Mouse (Mus musculus): ENCODE measurements around the gene Lgmn. TPM values are rescaled to one million over a fixed set of nuclear protein-coding genes. Genes with fewer than 3 reads are reported as not detected.

Lgmn gene
- polyA plus RNA-seq, 1 experiment from 2014 or later = 113 TPM

DNA sequence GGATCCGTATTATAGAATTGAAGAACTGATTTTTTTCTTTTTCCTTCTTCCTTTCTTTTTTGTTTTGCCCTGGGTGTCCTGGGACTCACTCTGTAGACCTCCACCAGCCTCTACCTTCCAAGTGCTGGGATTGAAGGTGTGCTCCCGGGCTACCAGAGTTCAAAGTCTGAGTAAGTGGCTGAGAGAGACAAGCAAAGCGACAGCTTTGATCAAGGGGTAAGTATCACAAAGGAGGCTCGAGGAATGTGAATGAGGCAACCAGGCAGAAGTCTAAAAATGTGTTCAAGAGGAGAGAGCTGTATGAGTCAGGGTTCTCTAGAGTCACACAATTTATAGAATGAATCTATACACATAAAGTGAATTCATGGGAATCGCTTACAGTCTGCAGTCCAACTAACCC, 20.4 kb upstream of the Lgmn start:
- no peaks in the 10 kb centered on the region for H3K27me3 ChIP-seq (replicated peaks; ENCODE audit: control insufficient read depth, insufficient read depth, low read length)
- H3K9ac ChIP-seq (ENCODE audit: low read depth, low read length) = no peak overlapping the region
- DNase-seq (ENCODE audit: low spot score) (no peak), ATAC-seq (ENCODE audit: low read depth) (no peak)
- H3K4me1 ChIP-seq (ENCODE audit: control insufficient read depth, insufficient read depth, low read length) = no peaks in the 10 kb centered on the region
- no peak overlapping the region for H3K4me3 ChIP-seq (ENCODE audit: low read depth, low read length)
- H3K4me2 ChIP-seq (ENCODE audit: low read depth, low read length) = no peak overlapping the region
- no peak overlapping the region for H3K27ac ChIP-seq (replicated peaks; ENCODE audit: low read depth, low read length)
- WGBS = 74% methylated on average over 5 of the region's 5 CpGs
- no peaks in the 10 kb centered on the region for H3K9me3 ChIP-seq (ENCODE audit: control insufficient read depth, low read length)
- H3K36me3 ChIP-seq (ENCODE audit: control insufficient read depth, insufficient read depth, low read length) = no peaks in the 10 kb centered on the region

DNA sequence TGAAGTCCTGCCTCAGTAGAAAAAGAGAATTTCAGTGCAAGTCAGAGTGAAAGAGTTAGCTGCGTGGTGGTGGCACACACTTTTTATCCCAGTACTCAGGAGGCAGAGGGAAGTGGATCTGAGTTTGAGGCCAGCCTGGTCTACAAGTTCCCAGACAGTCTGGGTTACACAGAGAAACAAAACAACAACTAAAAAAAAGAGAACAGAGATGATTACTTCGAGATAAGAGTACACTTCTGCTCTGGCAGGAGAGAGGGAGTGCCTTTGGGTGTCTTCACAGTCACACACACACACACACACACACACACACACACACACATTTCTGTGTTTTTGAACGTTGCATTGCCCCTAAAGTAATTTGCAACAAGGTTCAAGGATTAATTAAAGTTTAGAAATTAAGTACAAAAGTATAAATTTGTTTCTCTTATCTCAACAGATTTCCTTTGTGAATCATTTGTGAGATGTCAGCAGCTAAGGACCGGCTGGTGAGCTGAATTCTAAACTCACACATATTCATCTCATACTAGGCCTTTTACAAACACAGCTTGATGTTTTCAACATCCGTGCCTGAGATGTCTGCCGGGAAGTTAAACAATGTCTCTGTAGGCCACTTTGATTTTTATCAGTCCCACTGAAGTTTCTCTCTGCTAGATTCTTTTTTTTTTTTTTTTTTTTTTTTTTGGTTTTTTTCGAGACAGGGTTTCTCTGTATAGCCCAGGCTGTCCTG, 17.0 kb upstream of the Lgmn start:
- H3K4me3 ChIP-seq (ENCODE audit: low read depth, low read length) = no peak overlapping the region
- DNase-seq (ENCODE audit: low spot score) (no peak), ATAC-seq (ENCODE audit: low read depth) (no peak)
- WGBS = 75% methylated on average over 7 of the region's 7 CpGs
- H3K36me3 ChIP-seq (ENCODE audit: control insufficient read depth, insufficient read depth, low read length) = no peaks in the 10 kb centered on the region
- no peaks in the 10 kb centered on the region for H3K27me3 ChIP-seq (replicated peaks; ENCODE audit: control insufficient read depth, insufficient read depth, low read length)
- no peak overlapping the region for H3K4me2 ChIP-seq (ENCODE audit: low read depth, low read length)
- H3K9me3 ChIP-seq (ENCODE audit: control insufficient read depth, low read length) = no peaks in the 10 kb centered on the region
- H3K4me1 ChIP-seq (ENCODE audit: control insufficient read depth, insufficient read depth, low read length) = no peaks in the 10 kb centered on the region
- no peak overlapping the region for H3K9ac ChIP-seq (ENCODE audit: low read depth, low read length)
- no peak overlapping the region for H3K27ac ChIP-seq (replicated peaks; ENCODE audit: low read depth, low read length)

DNA sequence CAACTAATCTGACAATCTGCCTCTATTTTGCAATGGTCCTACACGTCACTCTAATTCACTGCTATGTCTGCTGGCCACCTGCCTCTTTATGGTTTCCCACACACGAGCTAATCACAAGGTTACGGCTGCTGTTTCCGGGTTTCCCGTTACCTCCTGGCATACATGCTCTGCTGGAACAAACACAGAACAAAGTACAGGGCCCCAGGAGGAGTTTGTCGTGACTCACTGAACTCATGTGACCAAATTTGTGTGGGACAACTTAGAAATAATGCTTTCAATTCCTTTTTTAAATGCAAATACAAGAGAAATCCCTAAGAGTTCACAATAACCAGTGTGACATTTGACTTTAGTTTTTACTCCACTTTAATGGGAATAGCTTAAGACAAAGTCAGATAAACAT, 14.0 kb upstream of the Lgmn start:
- ATAC-seq (ENCODE audit: low read depth) = peak; percentile 78; the same call in 1 of the 2 replicates
- Histone ChIP-seq H3K27ac (replicated peaks; ENCODE audit: low read depth, low read length) (no peak overlapping the region), H3K9me3 (ENCODE audit: control insufficient read depth, low read length) (no peaks in the 10 kb centered on the region), H3K4me3 (ENCODE audit: low read depth, low read length) (no peak overlapping the region), H3K4me2 (ENCODE audit: low read depth, low read length) (no peak overlapping the region), H3K27me3 (replicated peaks; ENCODE audit: control insufficient read depth, insufficient read depth, low read length) (no peaks in the 10 kb centered on the region), H3K36me3 (ENCODE audit: control insufficient read depth, insufficient read depth, low read length) (no peaks in the 10 kb centered on the region), H3K9ac (ENCODE audit: low read depth, low read length) (no peak overlapping the region), H3K4me1 (ENCODE audit: control insufficient read depth, insufficient read depth, low read length) (no peaks in the 10 kb centered on the region)
- WGBS = 47% methylated on average over 6 of the region's 6 CpGs
- DNase-seq (ENCODE audit: low spot score) = peak; percentile 66

DNA sequence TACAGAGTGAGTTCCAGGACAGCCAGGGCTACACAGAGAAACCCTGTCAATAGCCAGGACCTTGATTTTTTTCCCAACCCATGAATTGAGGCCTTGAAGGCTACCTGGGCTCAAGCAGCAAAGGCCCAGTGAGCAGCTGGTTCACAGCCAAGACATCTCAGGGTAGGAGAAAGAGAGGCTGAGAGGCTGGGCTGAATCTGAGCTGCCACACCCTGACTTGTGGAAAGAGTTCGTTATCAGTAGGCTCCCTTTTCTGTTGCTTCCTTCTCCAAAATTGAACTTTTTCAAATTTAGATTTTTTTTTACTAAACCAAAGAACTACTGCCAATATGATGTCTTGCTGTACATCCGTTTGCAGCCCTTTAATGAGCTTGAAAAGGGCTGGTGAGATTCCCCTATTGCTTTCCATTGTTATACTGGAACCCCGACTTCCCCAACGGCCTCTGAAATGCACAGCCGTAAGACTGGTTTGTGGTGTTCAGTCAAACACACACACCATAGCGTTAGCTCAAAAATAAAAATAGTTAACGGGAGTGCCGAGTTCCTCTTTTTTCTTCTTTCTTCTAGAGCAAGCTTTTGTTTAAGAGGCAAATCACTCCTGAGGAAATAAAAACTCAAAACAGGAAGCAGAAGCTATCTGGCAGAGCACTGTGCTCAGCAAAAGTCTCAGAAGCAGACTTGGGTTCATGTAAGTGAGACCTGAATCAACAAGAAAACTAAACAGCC, 11.7 kb upstream of the Lgmn start:
- no peaks in the 10 kb centered on the region for H3K27me3 ChIP-seq (replicated peaks; ENCODE audit: control insufficient read depth, insufficient read depth, low read length)
- H3K9me3 ChIP-seq (ENCODE audit: control insufficient read depth, low read length) = no peaks in the 10 kb centered on the region
- no peak overlapping the region for H3K27ac ChIP-seq (replicated peaks; ENCODE audit: low read depth, low read length)
- H3K9ac ChIP-seq (ENCODE audit: low read depth, low read length) = no peak overlapping the region
- no peaks in the 10 kb centered on the region for H3K36me3 ChIP-seq (ENCODE audit: control insufficient read depth, insufficient read depth, low read length)
- H3K4me2 ChIP-seq (ENCODE audit: low read depth, low read length) = no peak overlapping the region
- no peaks in the 10 kb centered on the region for H3K4me1 ChIP-seq (ENCODE audit: control insufficient read depth, insufficient read depth, low read length)
- 85% methylated on average over 8 of the region's 8 CpGs for WGBS
- ATAC-seq (ENCODE audit: low read depth) = no peak
- H3K4me3 ChIP-seq (ENCODE audit: low read depth, low read length) = no peak overlapping the region
- no peak for DNase-seq (ENCODE audit: low spot score)

DNA sequence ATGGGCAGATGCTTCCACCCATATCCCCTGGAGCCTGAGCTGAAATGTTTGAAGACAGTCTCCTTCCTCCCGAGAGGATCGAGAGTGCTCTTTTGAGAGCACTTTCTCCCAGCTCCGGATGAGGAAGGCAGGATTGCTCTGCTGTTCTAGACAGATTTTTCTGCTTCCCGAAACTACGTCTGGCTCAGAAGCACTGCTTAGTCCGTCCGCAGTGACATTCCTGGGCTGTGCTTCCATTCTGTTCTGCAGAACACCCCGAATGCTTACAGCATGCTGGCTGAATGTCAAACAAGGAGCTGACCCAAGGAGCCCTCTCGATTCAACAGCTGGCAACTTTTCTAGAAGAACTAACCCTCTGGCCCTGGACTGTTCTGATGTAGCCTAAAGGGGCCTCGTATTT, 10.8 kb upstream of the Lgmn start:
- ATAC-seq (ENCODE audit: low read depth) (no peak), DNase-seq (ENCODE audit: low spot score) (no peak)
- Histone ChIP-seq H3K4me2 (ENCODE audit: low read depth, low read length) (no peak overlapping the region), H3K36me3 (ENCODE audit: control insufficient read depth, insufficient read depth, low read length) (no peaks in the 10 kb centered on the region), H3K9ac (ENCODE audit: low read depth, low read length) (no peak overlapping the region; the same call in 1 of the 2 replicates), H3K4me3 (ENCODE audit: low read depth, low read length) (no peak overlapping the region), H3K27ac (replicated peaks; ENCODE audit: low read depth, low read length) (no peak overlapping the region; the same call in 1 of the 2 replicates), H3K4me1 (ENCODE audit: control insufficient read depth, insufficient read depth, low read length) (no peaks in the 10 kb centered on the region), H3K27me3 (replicated peaks; ENCODE audit: control insufficient read depth, insufficient read depth, low read length) (no peaks in the 10 kb centered on the region), H3K9me3 (ENCODE audit: control insufficient read depth, low read length) (no peaks in the 10 kb centered on the region)
- WGBS = 58% methylated on average over 10 of the region's 10 CpGs

DNA sequence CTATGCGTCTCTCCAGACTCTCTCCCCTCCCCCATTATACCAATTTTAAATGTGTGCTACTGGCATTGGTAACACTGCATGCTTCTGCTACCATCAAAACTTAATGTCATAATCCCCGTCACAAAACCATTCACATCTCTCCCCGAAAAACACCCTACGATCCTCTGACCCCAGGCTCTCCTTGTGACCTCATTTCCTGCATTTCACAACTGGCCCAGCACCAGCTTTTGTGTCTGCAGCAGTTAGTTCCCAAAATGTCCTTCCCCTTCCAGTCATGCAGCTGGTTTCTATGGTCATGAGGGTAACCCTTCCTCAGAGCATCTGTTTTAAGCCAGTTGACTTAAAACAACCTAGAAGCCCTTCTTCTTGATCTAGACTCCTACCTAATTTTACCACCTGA, 5.8 kb upstream of the Lgmn start:
- no peaks in the 10 kb centered on the region for H3K4me1 ChIP-seq (ENCODE audit: control insufficient read depth, insufficient read depth, low read length)
- H3K27ac ChIP-seq (replicated peaks; ENCODE audit: low read depth, low read length) = no peak overlapping the region
- no peak overlapping the region for H3K4me2 ChIP-seq (ENCODE audit: low read depth, low read length)
- ATAC-seq (ENCODE audit: low read depth) = no peak
- no peak for DNase-seq (ENCODE audit: low spot score)
- H3K36me3 ChIP-seq (ENCODE audit: control insufficient read depth, insufficient read depth, low read length) = no peaks in the 10 kb centered on the region
- no peak overlapping the region for H3K9ac ChIP-seq (ENCODE audit: low read depth, low read length)
- 61% methylated on average over 4 of the region's 4 CpGs for WGBS
- H3K9me3 ChIP-seq (ENCODE audit: control insufficient read depth, low read length) = no peaks in the 10 kb centered on the region
- no peak overlapping the region for H3K4me3 ChIP-seq (ENCODE audit: low read depth, low read length)
- H3K27me3 ChIP-seq (replicated peaks; ENCODE audit: control insufficient read depth, insufficient read depth, low read length) = no peaks in the 10 kb centered on the region

DNA sequence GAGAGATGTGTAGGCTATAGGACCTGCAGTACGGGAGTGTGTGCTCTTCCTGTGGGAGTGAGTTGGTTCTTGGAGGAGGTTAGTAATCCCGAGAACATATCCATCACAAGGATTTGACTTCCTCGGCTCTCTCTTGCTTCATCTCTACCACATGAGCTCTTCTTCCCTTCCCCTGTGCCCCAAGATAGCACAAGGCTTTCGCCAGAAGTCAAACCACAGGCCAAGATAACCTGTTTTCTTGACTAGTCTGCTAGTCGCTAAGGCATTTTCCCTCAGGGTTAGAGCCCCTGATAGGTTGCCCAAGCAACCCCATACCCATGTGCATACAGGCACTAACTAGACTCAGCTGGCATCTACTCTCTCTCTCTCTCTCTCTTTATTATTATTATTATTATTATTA, 4.1 kb upstream of the Lgmn start:
- ATAC-seq (ENCODE audit: low read depth) (no peak), DNase-seq (ENCODE audit: low spot score) (no peak)
- H3K27ac ChIP-seq (replicated peaks; ENCODE audit: low read depth, low read length) = no peak overlapping the region
- no peak overlapping the region for H3K9ac ChIP-seq (ENCODE audit: low read depth, low read length)
- no peaks in the 10 kb centered on the region for H3K36me3 ChIP-seq (ENCODE audit: control insufficient read depth, insufficient read depth, low read length)
- no peak overlapping the region for H3K4me2 ChIP-seq (ENCODE audit: low read depth, low read length)
- no peak overlapping the region for H3K4me3 ChIP-seq (ENCODE audit: low read depth, low read length)
- WGBS = 81% methylated on average over 5 of the region's 5 CpGs
- H3K9me3 ChIP-seq (ENCODE audit: control insufficient read depth, low read length) = no peaks in the 10 kb centered on the region
- no peaks in the 10 kb centered on the region for H3K27me3 ChIP-seq (replicated peaks; ENCODE audit: control insufficient read depth, insufficient read depth, low read length)
- H3K4me1 ChIP-seq (ENCODE audit: control insufficient read depth, insufficient read depth, low read length) = peaks cover 3% of the 10 kb centered on the region; the same call in 1 of the 2 replicates

DNA sequence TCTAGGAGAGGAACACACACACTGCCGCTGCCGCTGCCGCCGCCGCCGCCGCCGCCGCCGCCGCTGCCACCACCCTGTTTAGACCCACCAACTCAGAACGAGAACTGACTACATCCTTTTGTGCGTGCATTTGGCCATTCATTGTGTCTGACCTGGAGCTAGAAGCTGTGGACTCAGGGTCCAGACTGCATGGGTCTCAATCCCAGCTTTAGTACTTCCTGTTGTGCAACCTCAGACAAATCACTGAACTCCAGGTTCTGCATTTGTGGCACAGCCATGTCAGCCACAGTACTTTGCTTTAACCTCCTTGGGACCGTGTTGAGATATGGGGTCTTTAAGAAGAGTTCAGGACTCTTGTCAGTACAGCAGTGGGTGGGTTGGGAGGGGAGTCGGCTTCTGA, 3.0 kb upstream of the Lgmn start:
- Histone ChIP-seq H3K27ac (replicated peaks; ENCODE audit: low read depth, low read length) (no peak overlapping the region), H3K27me3 (replicated peaks; ENCODE audit: control insufficient read depth, insufficient read depth, low read length) (no peaks in the 10 kb centered on the region), H3K4me1 (ENCODE audit: control insufficient read depth, insufficient read depth, low read length) (peaks cover 9% of the 10 kb centered on the region; the same call in 1 of the 2 replicates), H3K9ac (ENCODE audit: low read depth, low read length) (no peak overlapping the region), H3K4me3 (ENCODE audit: low read depth, low read length) (no peak overlapping the region), H3K9me3 (ENCODE audit: control insufficient read depth, low read length) (no peaks in the 10 kb centered on the region), H3K36me3 (ENCODE audit: control insufficient read depth, insufficient read depth, low read length) (no peaks in the 10 kb centered on the region), H3K4me2 (ENCODE audit: low read depth, low read length) (no peak overlapping the region)
- WGBS = 88% methylated on average over 15 of the region's 15 CpGs
- ATAC-seq (ENCODE audit: low read depth) (no peak), DNase-seq (ENCODE audit: low spot score) (no peak)
